Mouse (Mus musculus) ES-Bruce4 (cell line): ENCODE results near the gene Casz1. TPM values are rescaled to one million over a fixed set of nuclear protein-coding genes. Genes with fewer than 3 reads are reported as not detected.

ENCODE experiments used
- H3K27ac ChIP-seq: 2 replicates; pipeline ENCODE4 v1.5.1; 2012; ENCODE audit warnings: low read length, inconsistent platforms; ENCODE audit not compliant: insufficient read depth
- H3K27me3 ChIP-seq: 2 replicates; pipeline ENCODE4 v1.6.1; 2012; ENCODE audit warnings: mild to moderate bottlenecking, low read length, inconsistent platforms; ENCODE audit not compliant: control insufficient read depth, poor library complexity, insufficient read depth, severe bottlenecking
- H3K36me3 ChIP-seq: 2 replicates; pipeline ENCODE4 v1.6.1; 2012; ENCODE audit warnings: inconsistent platforms, mild to moderate bottlenecking, low read length, moderate library complexity; ENCODE audit not compliant: control insufficient read depth, poor library complexity, insufficient read depth, severe bottlenecking
- H3K4me1 ChIP-seq: one replicate; pipeline ENCODE4 v1.8.1; 2011; ENCODE audit warnings: low read length; ENCODE audit not compliant: control insufficient read depth, insufficient read depth
- H3K4me3 ChIP-seq: 2 replicates; pipeline ENCODE4 v1.5.1; 2011; ENCODE audit warnings: low read depth, mild to moderate bottlenecking, low read length
- H3K9ac ChIP-seq: 2 replicates; pipeline ENCODE4 v1.6.1; 2012; ENCODE audit warnings: low read depth, mild to moderate bottlenecking, inconsistent platforms; ENCODE audit not compliant: poor library complexity, severe bottlenecking
- H3K9me3 ChIP-seq: replicated peaks from 2 replicates; pipeline ENCODE4 v1.6.1; 2012; ENCODE audit warnings: mild to moderate bottlenecking, low read length, inconsistent platforms; ENCODE audit not compliant: control insufficient read depth, poor library complexity, insufficient read depth, severe bottlenecking
- CTCF ChIP-seq: IDR thresholded peaks from one replicate; pipeline ENCODE4 v1.8.1; 2011; ENCODE audit warnings: low read depth, low read length
- EP300 ChIP-seq: IDR thresholded peaks from 2 replicates; pipeline ENCODE4 v1.6.1; 2011; ENCODE audit warnings: low read depth, low read length; ENCODE audit not compliant: insufficient read depth
- POLR2A ChIP-seq: IDR thresholded peaks from one replicate; pipeline ENCODE4 v1.8.1; 2011; ENCODE audit warnings: low read length; ENCODE audit not compliant: insufficient read depth
- polyA plus RNA-seq: library from polyadenylated mRNA; stranded (reverse); fragments of >200 nt; gene quantifications from 2 replicates; pipeline ENCODE4 v1.2.4, GENCODE M21; 2011; ENCODE audit warnings: low read depth; ENCODE audit not compliant: missing spikeins, insufficient read depth, insufficient read length

Casz1 gene
- polyA plus RNA-seq, 1 experiment = 15.6 TPM

GRCm38 (mm10) chr4:148979837-148980236 lies 175.6 kb downstream of the Casz1 start:
- Histone ChIP-seq H3K36me3 (0 out of 2 replicates have a peak, but pooled peaks cover 3% of the 10 kb centered on the region), H3K27ac (no peak overlapping the region), H3K9me3 (no peaks in the 10 kb centered on the region), H3K4me1 (peaks cover 8% of the 10 kb centered on the region), H3K27me3 (no peaks in the 10 kb centered on the region), H3K9ac (no peak overlapping the region), H3K4me3 (no peak overlapping the region)
- TF ChIP-seq EP300 = no peak
- TF ChIP-seq POLR2A = no peak
- no peak for TF ChIP-seq CTCF

GRCm38 (mm10) chr4:148982274-148982673 lies 178.0 kb downstream of the Casz1 start:
- H3K9me3 ChIP-seq = no peaks in the 10 kb centered on the region
- H3K27ac ChIP-seq = no peak overlapping the region
- no peak overlapping the region for H3K4me3 ChIP-seq
- H3K4me1 ChIP-seq = peaks cover 8% of the 10 kb centered on the region
- no peak overlapping the region for H3K9ac ChIP-seq
- 0 out of 2 replicates have a peak, but pooled peaks cover 3% of the 10 kb centered on the region for H3K36me3 ChIP-seq
- H3K27me3 ChIP-seq = no peaks in the 10 kb centered on the region
- TF ChIP-seq POLR2A (no peak), CTCF (no peak), EP300 (no peak)

GRCm38 (mm10) chr4:148984701-148985540 lies 180.7 kb downstream of the Casz1 start:
- Histone ChIP-seq H3K9ac (no peak overlapping the region), H3K36me3 (0 out of 2 replicates have a peak, but pooled peaks cover 3% of the 10 kb centered on the region), H3K9me3 (no peaks in the 10 kb centered on the region), H3K27me3 (no peaks in the 10 kb centered on the region), H3K4me1 (peaks cover 1% of the 10 kb centered on the region), H3K27ac (no peak overlapping the region), H3K4me3 (no peak overlapping the region)
- TF ChIP-seq CTCF (no peak), EP300 (no peak), POLR2A (no peak)

- no peak for TF ChIP-seq CTCF
- no peak for TF ChIP-seq EP300
- no peak for TF ChIP-seq POLR2A
- Histone ChIP-seq H3K4me1 (no peaks in the 10 kb centered on the region), H3K4me3 (no peak overlapping the region), H3K27me3 (no peaks in the 10 kb centered on the region), H3K9ac (no peak overlapping the region), H3K9me3 (no peaks in the 10 kb centered on the region), H3K27ac (no peak overlapping the region), H3K36me3 (0 out of 2 replicates have a peak, but pooled peaks cover 3% of the 10 kb centered on the region)
Measured at GRCm38 (mm10) chr4:148985541-148986476, 181.6 kb downstream of the Casz1 start.

GRCm38 (mm10) chr4:148990038-148990437 lies 185.8 kb downstream of the Casz1 start:
- no peaks in the 10 kb centered on the region for H3K9me3 ChIP-seq
- H3K4me1 ChIP-seq = no peaks in the 10 kb centered on the region
- TF ChIP-seq CTCF = no peak
- TF ChIP-seq POLR2A = no peak
- no peak for TF ChIP-seq EP300
- no peaks in the 10 kb centered on the region for H3K27me3 ChIP-seq
- no peaks in the 10 kb centered on the region for H3K36me3 ChIP-seq
- H3K27ac ChIP-seq = no peak overlapping the region
- H3K9ac ChIP-seq = no peak overlapping the region
- no peak overlapping the region for H3K4me3 ChIP-seq
